Mouse (Mus musculus): Measurements from ENCODE around the gene Fstl4.

DNA sequence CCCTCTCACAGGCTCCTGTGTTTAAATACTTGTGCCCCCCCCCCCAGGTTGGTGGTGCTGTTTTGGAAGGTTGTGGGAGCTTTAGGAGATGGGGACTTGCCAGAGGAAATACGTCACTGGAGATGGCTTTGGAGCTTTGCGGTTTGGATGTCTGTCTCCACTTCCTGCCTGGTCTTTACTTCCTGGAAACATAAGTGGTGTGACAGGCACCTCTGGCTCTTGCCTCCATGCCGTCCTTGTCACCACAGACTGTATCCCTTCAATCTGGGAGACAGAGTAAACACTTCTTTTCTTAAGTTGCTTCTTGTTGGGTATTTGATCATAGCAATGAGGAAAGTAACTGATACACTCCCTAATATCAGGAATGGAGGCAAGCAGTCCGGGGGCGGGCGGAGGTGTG lies 14.4 kb upstream of the Fstl4 start:
- TF ChIP-seq POLR2A (IDR thresholded peaks at IDR 0.05; ENCODE audit: extremely low read depth, insufficient read depth, low read length): no peak
- no peak for TF ChIP-seq CTCF (IDR thresholded peaks at IDR 0.05; ENCODE audit: low read depth, low read length)

Data from liver, adult 2 months (tissue).